7 mouse cellular contexts compared by ENCODE assay signal in genomic region chr6:101376511-101377166, GRCm38 (mm10). TPM values are rescaled to one million over a fixed set of nuclear protein-coding genes. Genes with fewer than 3 reads are reported as not detected.
DNase-seq lines count a peak whose midpoint lies in the region; ATAC-seq and TF ChIP-seq lines count a peak whose summit lies in the region.

No protein-coding gene starts in this region.

- H3K4me3 ChIP-seq in ES-E14 (ENCODE audit: insufficient read depth in 1 of 2, low read depth in 1 of 2, low read length in 2 of 2, poor library complexity in 1 of 2, severe bottlenecking in 1 of 2) = peak overlapping the region; percentile 21 to 66; a peak in 3 of 4 replicates
- H3K4me3 ChIP-seq in cortical plate, adult 2 months (ENCODE audit: insufficient read depth, low read length) = peak overlapping the region; percentile 66
- peak overlapping the region; percentile 74 for H3K4me3 ChIP-seq in heart, postnatal 0 days (ENCODE audit: low read depth, low read length)
- peak overlapping the region; percentile 74 for H3K4me3 ChIP-seq in limb, embryonic 15.5 days
- peak overlapping the region; percentile 61 for H3K4me3 ChIP-seq in stomach, embryonic 16.5 days (replicated peaks; ENCODE audit: low read length)

- DNase-seq in ES-E14 (ENCODE audit: low read depth, low spot score) = no peak
- DNase-seq in heart, postnatal 0 days (ENCODE audit: low spot score) = peak; percentile 49
- DNase-seq in layer of hippocampus, postnatal 10 days (ENCODE audit: low spot score in 2 of 2) = no peak

- H3K4me1 ChIP-seq in ES-E14 (ENCODE audit: control insufficient read depth in 2 of 2, insufficient read depth in 2 of 2, low read length in 2 of 2, poor library complexity in 1 of 2) = no peaks in the 10 kb centered on the region; a peak in 1 of 4 replicates
- peaks cover 2% of the 10 kb centered on the region; the same call in 1 of the 2 replicates for H3K4me1 ChIP-seq in cortical plate, adult 2 months (ENCODE audit: control insufficient read depth, insufficient read depth, low read length)
- peaks cover 18% of the 10 kb centered on the region for H3K4me1 ChIP-seq in heart, postnatal 0 days (ENCODE audit: control insufficient read depth, insufficient read depth)
- peaks cover 37% of the 10 kb centered on the region for H3K4me1 ChIP-seq in limb, embryonic 15.5 days
- H3K4me1 ChIP-seq in stomach, embryonic 16.5 days (ENCODE audit: control insufficient read depth, insufficient read depth, low read length) = peaks cover 32% of the 10 kb centered on the region

- no peak for TF ChIP-seq EP300 in heart, postnatal 0 days (IDR thresholded peaks at IDR 0.05; ENCODE audit: low read depth)

- H3K27ac ChIP-seq in ES-E14 (ENCODE audit: insufficient read depth, low read depth, low read length, poor library complexity, severe bottlenecking) = no peak overlapping the region
- peak overlapping the region; percentile 70 for H3K27ac ChIP-seq in cortical plate, adult 2 months (ENCODE audit: insufficient read depth, low read length)
- peak overlapping the region; percentile 94 for H3K27ac ChIP-seq in heart, postnatal 0 days (ENCODE audit: low read depth)
- peak overlapping the region; percentile 96 for H3K27ac ChIP-seq in limb, embryonic 15.5 days
- peak overlapping the region; percentile 91 for H3K27ac ChIP-seq in stomach, embryonic 16.5 days (ENCODE audit: low read length)

- no peaks in the 10 kb centered on the region for H3K36me3 ChIP-seq in ES-E14 (ENCODE audit: control insufficient read depth, insufficient read depth, low read length, poor library complexity, severe bottlenecking)
- H3K36me3 ChIP-seq in heart, postnatal 0 days (replicated peaks; ENCODE audit: control insufficient read depth, insufficient read depth, low read length) = peaks cover 9% of the 10 kb centered on the region; the same call in 1 of the 2 replicates
- no peaks in the 10 kb centered on the region for H3K36me3 ChIP-seq in limb, embryonic 15.5 days
- no peaks in the 10 kb centered on the region for H3K36me3 ChIP-seq in stomach, embryonic 16.5 days (ENCODE audit: control insufficient read depth, insufficient read depth, low read length)

- no peak overlapping the region for H3K9ac ChIP-seq in ES-E14 (ENCODE audit: insufficient read depth, low read depth, low read length, poor library complexity, severe bottlenecking)
- H3K9ac ChIP-seq in heart, postnatal 0 days (replicated peaks; ENCODE audit: low read depth, low read length) = peak overlapping the region; percentile 81
- H3K9ac ChIP-seq in limb, embryonic 15.5 days = peak overlapping the region; percentile 72
- H3K9ac ChIP-seq in stomach, embryonic 16.5 days (ENCODE audit: low read length) = peak overlapping the region; percentile 87

- ATAC-seq in heart, postnatal 0 days (ENCODE audit: insufficient read depth, low read depth) = peak; percentile 16; the same call in 1 of the 2 replicates
- ATAC-seq in limb, embryonic 15.5 days (ENCODE audit: insufficient number of reproducible peaks, low FRiP score, low TSS enrichment, low read depth) = no peak
- no peak for ATAC-seq in stomach, embryonic 16.5 days (ENCODE audit: insufficient read depth, low FRiP score)
- no peak for ATAC-seq in activated CD4-positive, CD25-positive, alpha-beta regulatory T cell, adult 4 months

- in situ Hi-C loops in ES-E14 (cut with MboI; ENCODE audit: low sequenced_read_pairs in 2 of 2, unreplicated experiment in 2 of 2) = no loop called here

- peak overlapping the region; percentile 98 for H3K4me2 ChIP-seq in heart, postnatal 0 days (ENCODE audit: low read depth, low read length)
- H3K4me2 ChIP-seq in limb, embryonic 15.5 days = peak overlapping the region; percentile 91
- H3K4me2 ChIP-seq in stomach, embryonic 16.5 days (ENCODE audit: low read depth, low read length) = peak overlapping the region; percentile 91

- no peaks in the 10 kb centered on the region for H3K9me3 ChIP-seq in ES-E14 (ENCODE audit: control insufficient read depth, insufficient read depth, low read depth, low read length)
- H3K9me3 ChIP-seq in heart, postnatal 0 days (replicated peaks; ENCODE audit: control insufficient read depth, low read length) = no peaks in the 10 kb centered on the region
- no peaks in the 10 kb centered on the region for H3K9me3 ChIP-seq in limb, embryonic 15.5 days
- no peaks in the 10 kb centered on the region for H3K9me3 ChIP-seq in stomach, embryonic 16.5 days (replicated peaks; ENCODE audit: control insufficient read depth, low read length)

- 4% methylated on average over 10 of the region's 10 CpGs for WGBS in heart, postnatal 0 days
- 1% methylated on average over 10 of the region's 10 CpGs for WGBS in limb, embryonic 15.5 days
- 6% methylated on average over 10 of the region's 10 CpGs for WGBS in stomach, embryonic 16.5 days

- TF ChIP-seq CTCF in cortical plate, adult 2 months (IDR thresholded peaks at IDR 0.05; ENCODE audit: extremely low read depth, insufficient read depth, low read length) = no peak
- TF ChIP-seq CTCF in heart, postnatal 0 days (IDR thresholded peaks at IDR 0.05; ENCODE audit: low read depth) = no peak

- no peak for TF ChIP-seq POLR2A in cortical plate, adult 2 months (IDR thresholded peaks at IDR 0.05; ENCODE audit: extremely low read depth, insufficient read depth, low read length)

- no peaks in the 10 kb centered on the region for H3K27me3 ChIP-seq in heart, postnatal 0 days (ENCODE audit: control insufficient read depth, insufficient read depth, low read length)
- no peaks in the 10 kb centered on the region for H3K27me3 ChIP-seq in limb, embryonic 15.5 days
- no peaks in the 10 kb centered on the region for H3K27me3 ChIP-seq in stomach, embryonic 16.5 days (ENCODE audit: control insufficient read depth, insufficient read depth, low read length)

TF ChIP-seq in ES-E14, 5 proteins besides CTCF, POLR2A, EP300 and RAD21:
- TF ChIP-seq ZC3H11A (IDR thresholded peaks at IDR 0.05; ENCODE audit: borderline replicate concordance, low read depth, low read length) = no peak
- TF ChIP-seq CHD2 (IDR thresholded peaks at IDR 0.05; ENCODE audit: low read depth, low read length) = no peak
- TF ChIP-seq ZNF384 (IDR thresholded peaks at IDR 0.05; ENCODE audit: low read depth, low read length) = no peak
- no peak for TF ChIP-seq MAFK (IDR thresholded peaks at IDR 0.05; ENCODE audit: insufficient read depth, low read depth, low read length)
- no peak for TF ChIP-seq HCFC1 (IDR thresholded peaks at IDR 0.05; ENCODE audit: borderline replicate concordance, insufficient read depth, low read length)

RNA-seq across cellular contexts. Expression of gene Pdzrn3, which starts 1.1 kb away (rescaled TPM):
- 1.7 and 3.8 TPM in 2 replicates for total RNA-seq in ES-E14 (2012; rRNA removed)
- polyA plus RNA-seq in cortical plate, adult 2 months (2012; rRNA removed) = 32.2 and 32.3 TPM in 2 replicates
- total RNA-seq in heart, postnatal 0 days (2014; rRNA removed; ENCODE audit: low replicate concordance) = 116 and 128 TPM in 2 replicates
- 7.6 and 12.2 TPM in 2 replicates for polyA plus RNA-seq in heart, postnatal 0 days (2015; fragmentation: Nextera tagmentation; extraction: Ambion mirVana)
- 9.6 and 11.7 TPM in 2 replicates for polyA plus RNA-seq in limb, embryonic 15.5 days (2015; fragmentation: Nextera tagmentation; extraction: Ambion mirVana)
- 8.3 and 9.1 TPM in 2 replicates for polyA plus RNA-seq in stomach, embryonic 16.5 days (2015; fragmentation: Nextera tagmentation; extraction: Ambion mirVana)
- 10 to 100 TPM; 18.8 to 21.4 TPM for total RNA-seq in layer of hippocampus, postnatal 10 days (2021)
- not detected for polyA plus RNA-seq in activated CD4-positive, CD25-positive, alpha-beta regulatory T cell, adult 4 months (2017; shearing (Covaris generic))
